Mouse (Mus musculus) lung, embryonic 16.5 days (tissue): ENCODE measurements around the gene Dkk2. TPM values are rescaled to one million over a fixed set of nuclear protein-coding genes. Genes with fewer than 3 reads are reported as not detected.
A peak's percentile ranks its signal among the peaks of the same experiment; 100 is the strongest.

Source experiments
- ATAC-seq: fragments of 200-750 bp; cut with Nextera tagmentation; 2 replicates; pipeline ENCODE4 v1.8.0; 2017; ENCODE audit warnings: low read depth, mild to moderate bottlenecking, moderate library complexity
- H3K27ac ChIP-seq: fragments of 300-500 bp; sonication (generic); 2 replicates; pipeline ENCODE4 v1.5.1; 2014; ENCODE audit warnings: mild to moderate bottlenecking, control low read depth, low read length
- H3K27me3 ChIP-seq: fragments of 300-500 bp; sonication (generic); 2 replicates; pipeline ENCODE4 v1.6.1; 2014; ENCODE audit warnings: low read depth, low read length, mixed read lengths; ENCODE audit not compliant: control insufficient read depth, insufficient read depth
- H3K36me3 ChIP-seq: fragments of 300-500 bp; sonication (generic); 2 replicates; pipeline ENCODE4 v1.6.1; 2014; ENCODE audit warnings: low read length; ENCODE audit not compliant: control insufficient read depth, insufficient read depth
- H3K4me1 ChIP-seq: fragments of 300-500 bp; sonication (generic); replicated peaks from 2 replicates; pipeline ENCODE4 v1.6.1; 2014; ENCODE audit warnings: low read length, mixed read lengths; ENCODE audit not compliant: control insufficient read depth, insufficient read depth
- H3K4me2 ChIP-seq: fragments of 300-500 bp; sonication (generic); 2 replicates; pipeline ENCODE4 v1.6.1; 2014; ENCODE audit warnings: low read depth, low read length, control low read depth
- H3K4me3 ChIP-seq: fragments of 300-500 bp; sonication (generic); 2 replicates; pipeline ENCODE4 v1.5.1; 2014; ENCODE audit warnings: mild to moderate bottlenecking, low read length, control low read depth
- H3K9ac ChIP-seq: fragments of 300-500 bp; sonication (generic); 2 replicates; pipeline ENCODE4 v1.6.1; 2014; ENCODE audit warnings: low read length, control low read depth
- H3K9me3 ChIP-seq: fragments of 300-500 bp; sonication (generic); 2 replicates; pipeline ENCODE4 v1.6.1; 2016; ENCODE audit warnings: low read length; ENCODE audit not compliant: control insufficient read depth
- WGBS: fragments of 180-500 bp; shearing (Covaris S2); extraction: QIAGEN DNeasy Blood & Tissue Kit; methylation state at CpG from one replicate; pipeline ENCODE4 v1.1.7; 2014; 5-methylcytosine and 5-hydroxymethylcytosine counted together
- polyA plus RNA-seq: library from polyadenylated mRNA; unstranded; fragments of >200 nt; fragmentation: Nextera tagmentation; extraction: Ambion mirVana; gene quantifications from 2 replicates; pipeline ENCODE4 v1.2.1, GENCODE M21; 2015

Dkk2 gene
- polyA plus RNA-seq, 1 experiment from 2014 or later, result 3.1 TPM

DNA sequence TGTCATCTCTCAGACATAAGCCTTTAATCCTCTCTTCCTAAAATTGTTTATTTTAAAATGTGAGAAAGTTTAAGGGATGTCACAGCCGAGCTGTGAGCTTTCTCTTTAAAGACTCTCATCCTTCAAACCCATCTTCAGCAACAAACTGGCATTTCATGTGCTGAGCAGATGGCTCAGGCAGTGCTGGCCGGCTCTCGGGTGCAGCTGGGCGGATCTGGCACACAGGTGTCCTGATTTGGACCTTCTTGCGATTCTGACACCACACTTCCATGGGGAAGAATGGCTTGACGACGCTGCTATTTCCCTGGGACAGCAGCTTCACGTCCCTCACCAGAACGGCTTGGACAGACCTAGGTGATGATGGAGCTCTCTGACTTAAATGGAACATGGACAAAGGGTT, 17.9 kb downstream of the Dkk2 start:
- H3K9me3 ChIP-seq, result no peaks in the 10 kb centered on the region
- 18% methylated on average over 9 of the region's 9 CpGs for WGBS
- H3K4me1 ChIP-seq, result peaks cover 5% of the 10 kb centered on the region
- H3K27me3 ChIP-seq, result no peaks in the 10 kb centered on the region
- ATAC-seq, result no peak
- peak overlapping the region; percentile 18; the same call in 1 of the 2 replicates for H3K4me3 ChIP-seq
- H3K4me2 ChIP-seq, result peak overlapping the region; percentile 49
- H3K9ac ChIP-seq, result no peak overlapping the region
- no peaks in the 10 kb centered on the region for H3K36me3 ChIP-seq
- H3K27ac ChIP-seq, result no peak overlapping the region

DNA sequence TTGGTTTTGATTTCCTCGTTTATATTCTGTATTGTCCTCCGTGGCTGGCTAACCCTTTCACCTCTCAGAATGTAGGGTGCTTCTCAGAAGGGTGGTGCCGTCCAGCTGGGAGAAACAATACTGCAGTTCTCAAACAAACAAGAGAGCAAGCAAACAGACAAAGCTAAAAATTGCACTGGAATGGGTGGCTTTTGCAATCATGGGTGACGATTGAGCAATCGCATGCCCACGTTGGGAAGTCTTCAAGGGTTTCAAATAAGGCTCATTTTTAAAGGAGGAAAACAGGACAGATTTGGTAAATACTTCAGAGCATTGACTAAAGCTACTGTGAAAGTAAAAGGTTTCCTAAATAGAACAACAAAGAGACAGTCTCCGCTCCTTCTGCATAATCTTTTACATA, 18.4 kb downstream of the Dkk2 start:
- no peaks in the 10 kb centered on the region for H3K36me3 ChIP-seq
- WGBS, result 33% methylated on average over 7 of the region's 7 CpGs
- H3K27ac ChIP-seq, result no peak overlapping the region
- H3K4me2 ChIP-seq, result peak overlapping the region; percentile 49
- no peak overlapping the region for H3K4me3 ChIP-seq
- peaks cover 5% of the 10 kb centered on the region for H3K4me1 ChIP-seq
- H3K9ac ChIP-seq, result no peak overlapping the region
- no peaks in the 10 kb centered on the region for H3K27me3 ChIP-seq
- no peaks in the 10 kb centered on the region for H3K9me3 ChIP-seq
- no peak for ATAC-seq

DNA sequence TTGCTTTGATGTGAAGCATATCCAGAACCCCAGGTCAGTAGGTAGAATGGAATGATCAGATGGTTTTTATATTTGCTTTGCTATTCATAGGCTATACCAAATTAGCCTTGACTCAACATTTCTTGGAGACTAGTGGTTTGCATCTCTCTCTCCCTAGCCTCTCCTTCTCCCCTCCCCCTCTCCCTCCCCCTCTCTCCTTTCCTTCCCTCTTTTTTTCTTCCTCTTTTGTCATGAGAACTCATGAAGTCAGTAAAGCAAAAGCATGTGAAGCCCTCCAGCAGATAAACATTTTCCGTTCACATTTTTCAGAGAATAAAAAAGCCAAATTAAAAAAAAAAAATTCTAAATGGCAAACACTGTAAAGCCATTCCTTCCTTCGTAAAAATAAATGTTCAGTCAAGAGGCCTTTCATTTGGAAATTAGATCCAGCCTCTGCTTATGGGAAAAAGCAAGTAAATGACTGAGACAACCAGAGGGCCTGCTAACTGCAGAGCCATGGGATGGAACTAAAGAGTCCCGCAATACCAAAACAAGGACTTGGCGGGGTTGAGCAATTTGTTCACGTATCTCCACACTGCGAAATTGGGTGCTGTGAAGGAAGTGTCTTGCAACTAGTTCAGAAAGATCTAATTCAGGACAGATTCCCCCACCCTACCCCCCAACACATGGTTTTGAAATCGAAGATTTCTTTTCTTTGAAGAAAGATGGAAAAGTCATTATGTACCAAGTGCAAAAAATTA, 30.9 kb downstream of the Dkk2 start:
- no peak for ATAC-seq
- Histone ChIP-seq H3K4me1 (no peaks in the 10 kb centered on the region), H3K27ac (no peak overlapping the region), H3K27me3 (no peaks in the 10 kb centered on the region), H3K9me3 (no peaks in the 10 kb centered on the region), H3K4me3 (no peak overlapping the region), H3K4me2 (no peak overlapping the region), H3K36me3 (no peaks in the 10 kb centered on the region), H3K9ac (no peak overlapping the region)
- 78% methylated on average over 7 of the region's 7 CpGs for WGBS

DNA sequence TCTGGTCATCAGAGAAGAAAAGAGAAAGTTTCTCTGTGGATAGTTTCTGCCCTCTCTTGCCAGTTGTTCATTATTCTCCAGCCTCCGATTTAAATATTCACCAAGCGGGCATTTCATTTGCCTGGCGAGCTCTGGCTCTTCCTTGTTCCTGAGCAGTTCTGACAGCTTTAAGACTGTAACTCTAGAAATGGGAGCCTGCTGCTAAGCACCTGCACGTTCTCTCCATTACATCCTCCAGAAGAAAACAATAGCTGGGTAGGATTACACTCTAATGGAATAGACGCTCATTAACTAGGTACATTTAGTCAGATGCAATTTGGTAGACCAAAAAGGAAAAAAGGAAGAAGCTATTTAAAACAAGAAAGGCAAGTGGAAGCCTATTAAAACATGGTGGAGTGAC, 36.3 kb downstream of the Dkk2 start:
- Histone ChIP-seq H3K36me3 (no peaks in the 10 kb centered on the region), H3K4me1 (no peaks in the 10 kb centered on the region), H3K9ac (no peak overlapping the region), H3K27me3 (no peaks in the 10 kb centered on the region), H3K9me3 (no peaks in the 10 kb centered on the region), H3K4me3 (no peak overlapping the region), H3K27ac (no peak overlapping the region), H3K4me2 (no peak overlapping the region)
- ATAC-seq, result no peak
- WGBS, result 71% methylated on average over 5 of the region's 5 CpGs

DNA sequence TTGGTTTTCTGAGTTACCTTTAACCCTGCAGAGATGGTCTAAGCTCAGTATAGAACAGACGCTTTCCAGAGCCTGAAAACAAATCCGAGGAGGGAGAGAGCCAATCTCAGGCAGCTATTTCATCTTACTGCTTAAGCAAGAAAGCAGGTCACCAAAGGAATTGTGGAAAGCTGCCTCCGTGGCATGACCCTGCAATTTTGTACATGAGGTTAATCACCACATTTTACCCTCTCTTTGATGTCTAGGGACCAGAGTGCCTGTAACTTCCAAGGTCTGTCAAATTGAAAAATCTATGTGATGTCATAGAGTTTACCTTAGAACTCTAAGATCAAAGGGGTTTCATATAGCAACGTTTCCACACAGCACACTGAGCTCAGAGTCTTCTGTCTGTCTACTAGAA, 37.5 kb downstream of the Dkk2 start:
- H3K4me3 ChIP-seq, result no peak overlapping the region
- no peaks in the 10 kb centered on the region for H3K36me3 ChIP-seq
- no peaks in the 10 kb centered on the region for H3K4me1 ChIP-seq
- ATAC-seq, result no peak
- no peak overlapping the region for H3K27ac ChIP-seq
- no peaks in the 10 kb centered on the region for H3K9me3 ChIP-seq
- WGBS, result 12% methylated on average over 4 of the region's 4 CpGs
- no peak overlapping the region for H3K9ac ChIP-seq
- no peaks in the 10 kb centered on the region for H3K27me3 ChIP-seq
- H3K4me2 ChIP-seq, result no peak overlapping the region

DNA sequence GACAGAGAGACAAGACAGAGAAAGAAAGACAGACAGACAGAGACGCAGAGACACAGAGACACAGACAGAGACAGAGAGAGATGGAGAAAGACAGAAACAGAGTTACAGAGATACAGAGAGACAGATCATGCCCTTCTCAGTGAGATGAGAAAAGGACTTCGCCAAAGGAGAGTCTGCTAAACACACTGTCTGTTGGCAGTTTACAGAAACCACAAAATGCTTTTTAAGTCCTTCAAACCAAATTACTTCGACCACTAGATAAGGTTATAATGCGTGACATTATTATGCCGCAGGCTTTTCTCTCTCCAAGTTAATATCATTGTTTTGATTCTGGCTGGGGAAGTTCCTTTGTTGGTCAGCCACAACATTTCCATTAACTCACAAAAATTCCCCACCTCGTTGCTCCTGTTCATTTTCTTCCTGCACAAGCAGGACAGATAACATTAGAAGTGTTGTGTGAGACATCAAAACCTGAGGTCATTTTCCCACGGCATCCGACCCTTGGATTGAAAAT, 40.2 kb downstream of the Dkk2 start:
- no peak overlapping the region for H3K4me3 ChIP-seq
- no peaks in the 10 kb centered on the region for H3K9me3 ChIP-seq
- no peaks in the 10 kb centered on the region for H3K36me3 ChIP-seq
- 58% methylated on average over 8 of the region's 8 CpGs for WGBS
- H3K4me1 ChIP-seq, result no peaks in the 10 kb centered on the region
- H3K9ac ChIP-seq, result no peak overlapping the region
- no peak overlapping the region for H3K4me2 ChIP-seq
- ATAC-seq, result no peak
- no peak overlapping the region for H3K27ac ChIP-seq
- H3K27me3 ChIP-seq, result no peaks in the 10 kb centered on the region

DNA sequence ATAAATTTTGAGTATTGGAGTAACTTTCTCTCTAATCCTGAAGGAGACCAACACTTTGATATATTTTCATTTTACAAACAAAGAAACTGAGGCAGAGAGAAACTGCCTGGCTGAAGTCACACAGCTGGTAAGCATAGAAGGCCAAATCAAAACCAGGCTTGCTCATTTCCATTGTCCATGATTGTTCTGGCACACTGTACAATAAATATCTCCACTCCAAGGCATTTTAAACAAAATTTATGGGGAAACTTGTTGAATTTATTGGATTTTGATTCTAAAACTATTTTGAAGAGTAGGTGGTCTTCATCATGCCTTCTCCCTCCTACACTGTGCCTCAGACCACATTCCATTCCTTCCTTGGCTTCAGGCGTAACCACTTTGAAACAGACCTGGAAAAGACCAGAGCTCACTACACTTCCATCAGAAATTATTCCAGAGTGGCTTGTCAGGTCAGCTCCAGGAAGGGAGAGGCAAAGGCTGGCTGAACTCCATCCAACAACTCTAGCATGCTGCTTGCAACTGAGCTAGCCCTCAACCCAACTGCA, 44.7 kb downstream of the Dkk2 start:
- Histone ChIP-seq H3K27ac (no peak overlapping the region), H3K36me3 (no peaks in the 10 kb centered on the region), H3K27me3 (no peaks in the 10 kb centered on the region), H3K9me3 (no peaks in the 10 kb centered on the region), H3K9ac (no peak overlapping the region), H3K4me1 (no peaks in the 10 kb centered on the region), H3K4me2 (no peak overlapping the region), H3K4me3 (no peak overlapping the region)
- no peak for ATAC-seq
- 93% methylated on average over 1 of the region's 1 CpGs for WGBS

DNA sequence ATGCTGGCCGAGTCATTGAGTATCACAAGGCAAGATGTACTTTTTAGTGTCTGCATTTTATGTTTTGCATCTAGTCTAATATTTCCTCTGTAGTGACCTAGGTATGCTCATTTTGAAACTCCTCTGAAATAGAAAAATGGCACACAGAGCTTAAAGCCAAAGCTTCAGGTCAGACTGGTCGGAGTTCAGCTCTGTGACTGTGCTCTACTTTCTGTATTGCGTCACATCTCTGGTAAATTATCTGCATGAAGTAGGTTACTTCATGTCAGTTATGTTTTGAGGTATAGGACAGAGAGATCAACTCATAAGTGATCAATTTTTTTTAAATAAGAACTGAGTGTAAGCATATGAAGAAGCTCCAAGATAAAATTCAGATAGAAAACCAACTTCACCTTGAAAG, 45.7 kb downstream of the Dkk2 start:
- Histone ChIP-seq H3K36me3 (no peaks in the 10 kb centered on the region), H3K9ac (no peak overlapping the region), H3K4me3 (no peak overlapping the region), H3K27me3 (no peaks in the 10 kb centered on the region), H3K4me2 (no peak overlapping the region), H3K27ac (no peak overlapping the region), H3K4me1 (no peaks in the 10 kb centered on the region), H3K9me3 (no peaks in the 10 kb centered on the region)
- 79% methylated on average over 3 of the region's 3 CpGs for WGBS
- ATAC-seq, result no peak

DNA sequence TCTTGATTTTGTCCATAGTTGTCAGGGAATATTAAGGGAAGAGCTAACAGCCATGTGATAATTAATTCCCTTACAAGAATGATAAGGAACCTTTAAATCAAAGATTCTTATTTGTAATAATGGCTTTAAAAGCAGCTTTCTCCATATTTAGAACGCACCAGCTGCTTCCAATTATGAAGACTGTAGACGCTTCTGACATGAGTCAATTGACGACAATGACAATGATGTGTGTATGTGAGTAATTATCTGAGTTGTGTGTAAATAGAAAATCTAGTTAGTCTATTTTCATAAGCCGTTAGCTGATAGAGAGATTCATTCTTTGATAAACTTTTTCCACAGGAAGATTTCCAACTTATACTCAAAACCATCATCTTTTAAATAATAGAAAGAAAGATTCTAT, 46.8 kb downstream of the Dkk2 start:
- Histone ChIP-seq H3K9ac (no peak overlapping the region), H3K9me3 (no peaks in the 10 kb centered on the region), H3K4me3 (no peak overlapping the region), H3K36me3 (no peaks in the 10 kb centered on the region), H3K27me3 (no peaks in the 10 kb centered on the region), H3K27ac (no peak overlapping the region), H3K4me1 (no peaks in the 10 kb centered on the region), H3K4me2 (no peak overlapping the region)
- ATAC-seq, result no peak
- WGBS, result 63% methylated on average over 4 of the region's 4 CpGs
